Mouse (Mus musculus) adrenal gland, adult (tissue): Measurements from ENCODE around the gene Zfyve9.

ENCODE experiments used
- DNase-seq, 2 experiments: peaks; one replicate each; pipeline ENCODE4 v3.0.0; 2022 to 2023; ENCODE audit warnings: low spot score in 1 of 2; ENCODE audit not compliant: inconsistent age in 2 of 2

Zfyve9 gene

GRCm38 (mm10) chr4:108619165-108619564 lies 161.4 kb downstream of the Zfyve9 start:
- no peak for DNase-seq

- DNase-seq, result no peak
Measured at GRCm38 (mm10) chr4:108618586-108618985, 162.0 kb downstream of the Zfyve9 start.

GRCm38 (mm10) chr4:108610935-108611334 lies 169.7 kb downstream of the Zfyve9 start:
- DNase-seq, result no peak

GRCm38 (mm10) chr4:108608651-108609050 lies 171.9 kb downstream of the Zfyve9 start:
- peak in 1 of 2 experiments; percentile 70 for DNase-seq

DNA sequence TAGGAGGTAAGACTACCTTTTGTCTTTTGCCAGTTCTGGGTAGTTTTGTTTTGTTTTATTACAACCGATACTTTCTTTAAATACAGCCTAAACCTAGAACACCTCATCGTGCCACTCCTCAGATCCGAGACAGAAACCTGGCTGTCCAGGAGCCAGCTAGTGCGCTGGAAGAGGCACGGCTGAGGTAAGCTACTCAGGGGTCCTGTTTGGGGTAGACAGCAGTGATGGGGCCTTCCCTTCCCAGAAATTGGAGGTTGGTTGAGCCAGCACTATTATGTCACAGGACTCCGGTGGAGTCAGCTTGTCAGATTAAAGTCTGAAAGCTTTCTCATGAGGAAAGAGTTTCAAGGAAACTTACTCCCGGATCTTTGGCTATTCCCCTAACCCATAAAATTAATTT lies 178.7 kb downstream of the Zfyve9 start:
- DNase-seq, result no peak

DNA sequence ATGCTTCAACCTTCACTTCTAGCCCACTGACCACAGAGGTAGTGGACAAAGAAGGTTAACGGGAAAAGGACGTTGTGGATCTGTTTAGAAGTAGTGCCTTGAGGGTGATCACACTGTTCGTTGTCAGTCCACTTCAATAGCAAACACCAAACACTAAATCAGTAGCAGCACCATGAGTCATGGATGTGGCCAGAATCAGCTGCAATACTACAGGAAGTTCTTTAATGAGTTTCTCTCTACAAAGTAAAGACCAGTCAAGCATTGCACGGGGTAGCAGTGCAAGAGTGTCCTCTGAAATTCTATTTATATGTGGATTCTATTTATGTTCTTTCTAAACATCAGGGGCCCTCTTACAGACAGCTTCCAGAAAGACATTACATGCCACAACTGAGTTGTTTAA lies 182.3 kb downstream of the Zfyve9 start:
- DNase-seq, result no peak

- DNase-seq, result no peak
Measured at GRCm38 (mm10) chr4:108595785-108596184, 184.8 kb downstream of the Zfyve9 start.

- no peak for DNase-seq
Measured at GRCm38 (mm10) chr4:108593376-108593775, 187.2 kb downstream of the Zfyve9 start.
